Mouse (Mus musculus) midbrain, embryonic 13.5 days (tissue): ENCODE measurements around the gene Tiprl. TPM values are rescaled to one million over a fixed set of nuclear protein-coding genes. Genes with fewer than 3 reads are reported as not detected.

ENCODE experiments used
- ATAC-seq: fragments of 200-750 bp; cut with Nextera tagmentation; 2 replicates; pipeline ENCODE4 v1.8.0; 2017; ENCODE audit warnings: mild to moderate bottlenecking, moderate TSS enrichment, moderate library complexity
- H3K27ac ChIP-seq: fragments of 300-500 bp; sonication (generic); 2 replicates; pipeline ENCODE4 v1.5.1; 2015; ENCODE audit warnings: inconsistent platforms, mild to moderate bottlenecking, moderate library complexity
- H3K27me3 ChIP-seq: fragments of 300-500 bp; sonication (generic); 2 replicates; pipeline ENCODE4 v1.6.1; 2015; ENCODE audit warnings: mild to moderate bottlenecking, inconsistent platforms
- H3K36me3 ChIP-seq: fragments of 300-500 bp; sonication (generic); 2 replicates; pipeline ENCODE4 v1.6.1; 2015; ENCODE audit warnings: mild to moderate bottlenecking, inconsistent platforms
- H3K4me1 ChIP-seq: fragments of 300-500 bp; sonication (generic); replicated peaks from 2 replicates; pipeline ENCODE4 v1.6.1; 2015; ENCODE audit warnings: inconsistent platforms
- H3K4me2 ChIP-seq: fragments of 300-500 bp; sonication (generic); replicated peaks from 2 replicates; pipeline ENCODE4 v1.6.1; 2015; ENCODE audit warnings: moderate library complexity, mild to moderate bottlenecking, inconsistent platforms
- H3K4me3 ChIP-seq: fragments of 300-500 bp; sonication (generic); replicated peaks from 2 replicates; pipeline ENCODE4 v1.5.1; 2015; ENCODE audit warnings: mild to moderate bottlenecking, inconsistent platforms
- H3K9ac ChIP-seq: fragments of 300-500 bp; sonication (generic); replicated peaks from 2 replicates; pipeline ENCODE4 v1.6.1; 2015; ENCODE audit warnings: mild to moderate bottlenecking, inconsistent platforms
- H3K9me3 ChIP-seq: fragments of 300-500 bp; sonication (generic); 2 replicates; pipeline ENCODE4 v1.6.1; 2016; ENCODE audit warnings: mild to moderate bottlenecking, inconsistent platforms
- WGBS: fragments of 180-500 bp; shearing (Covaris S2); methylation state at CpG from one replicate; pipeline ENCODE4 v1.1.7; 2015; 5-methylcytosine and 5-hydroxymethylcytosine counted together
- polyA plus RNA-seq: library from polyadenylated mRNA; unstranded; fragments of >200 nt; fragmentation: Nextera tagmentation; extraction: Ambion mirVana; gene quantifications from 2 replicates; pipeline ENCODE4 v1.2.1, GENCODE M21; 2015

Gene Tiprl
- polyA plus RNA-seq, 1 experiment from 2014 or later = 135 TPM

- H3K27me3 ChIP-seq = peaks cover 15% of the 10 kb centered on the region
- no peak for ATAC-seq
- H3K4me2 ChIP-seq = no peak overlapping the region
- H3K9ac ChIP-seq = no peak overlapping the region
- 63% methylated on average over 1 of the region's 1 CpGs for WGBS
- H3K36me3 ChIP-seq = no peaks in the 10 kb centered on the region
- H3K9me3 ChIP-seq = no peaks in the 10 kb centered on the region
- H3K4me1 ChIP-seq = peaks cover 9% of the 10 kb centered on the region
- H3K4me3 ChIP-seq = no peak overlapping the region
- H3K27ac ChIP-seq = no peak overlapping the region
These were observed 37.8 kb downstream of the Tiprl start for GRCm38 (mm10) chr1:165198951-165199350.

GRCm38 (mm10) chr1:165197875-165198274 is 38.9 kb downstream of the Tiprl start:
- Histone ChIP-seq H3K4me3 (no peak overlapping the region), H3K27ac (no peak overlapping the region), H3K4me1 (peaks cover 17% of the 10 kb centered on the region), H3K4me2 (no peak overlapping the region), H3K36me3 (no peaks in the 10 kb centered on the region), H3K27me3 (peaks cover 23% of the 10 kb centered on the region), H3K9ac (no peak overlapping the region), H3K9me3 (no peaks in the 10 kb centered on the region)
- WGBS = 87% methylated on average over 3 of the region's 3 CpGs
- no peak for ATAC-seq

- Histone ChIP-seq H3K27me3 (peaks cover 23% of the 10 kb centered on the region), H3K4me1 (peaks cover 17% of the 10 kb centered on the region), H3K9ac (no peak overlapping the region), H3K27ac (no peak overlapping the region), H3K4me2 (no peak overlapping the region), H3K36me3 (no peaks in the 10 kb centered on the region), H3K4me3 (no peak overlapping the region), H3K9me3 (no peaks in the 10 kb centered on the region)
- no peak for ATAC-seq
- 74% methylated on average over 3 of the region's 3 CpGs for WGBS
These were observed 41.3 kb downstream of the Tiprl start for GRCm38 (mm10) chr1:165195396-165195960.

GRCm38 (mm10) chr1:165194662-165195013 is 42.2 kb downstream of the Tiprl start:
- no peak for ATAC-seq
- Histone ChIP-seq H3K9ac (peak overlapping the region; percentile 64; the same call in 1 of the 2 replicates), H3K27ac (no peak overlapping the region), H3K27me3 (peaks cover 23% of the 10 kb centered on the region), H3K4me2 (peak overlapping the region; percentile 97), H3K36me3 (no peaks in the 10 kb centered on the region), H3K4me3 (peak overlapping the region; percentile 74), H3K4me1 (peaks cover 17% of the 10 kb centered on the region), H3K9me3 (no peaks in the 10 kb centered on the region)
- WGBS = 11% methylated on average over 5 of the region's 5 CpGs

GRCm38 (mm10) chr1:165193880-165194661 is 42.7 kb downstream of the Tiprl start, which contains the start of gene Sft2d2:
Gene Sft2d2 (minus strand): TSS chr1:165194438.
- WGBS = under 1% methylated on average over 68 of the region's 69 CpGs
- H3K4me1 ChIP-seq = peaks cover 17% of the 10 kb centered on the region
- 0 out of 2 replicates have a peak within 1 kb of the TSS, but pooled peaks have one; percentile 19 for H3K27ac ChIP-seq
- H3K9me3 ChIP-seq = no peaks in the 10 kb centered on the region
- ATAC-seq = peak; percentile 91
- peak within 1 kb of the TSS; percentile 64 for H3K9ac ChIP-seq
- no peaks in the 10 kb centered on the region for H3K36me3 ChIP-seq
- peaks cover 23% of the 10 kb centered on the region for H3K27me3 ChIP-seq
- peak within 1 kb of the TSS; percentile 74 for H3K4me3 ChIP-seq
- peak within 1 kb of the TSS; percentile 97 for H3K4me2 ChIP-seq

GRCm38 (mm10) chr1:165193426-165193825 is 43.4 kb downstream of the Tiprl start:
- no peak overlapping the region for H3K27ac ChIP-seq
- 22% methylated on average over 7 of the region's 7 CpGs for WGBS
- H3K9me3 ChIP-seq = no peaks in the 10 kb centered on the region
- H3K4me2 ChIP-seq = peak overlapping the region; percentile 97
- peak overlapping the region; percentile 64; the same call in 1 of the 2 replicates for H3K9ac ChIP-seq
- peaks cover 23% of the 10 kb centered on the region for H3K27me3 ChIP-seq
- no peaks in the 10 kb centered on the region for H3K36me3 ChIP-seq
- H3K4me3 ChIP-seq = peak overlapping the region; percentile 74
- no peak for ATAC-seq
- peaks cover 17% of the 10 kb centered on the region for H3K4me1 ChIP-seq

- Histone ChIP-seq H3K4me1 (peaks cover 17% of the 10 kb centered on the region), H3K9ac (no peak overlapping the region), H3K27ac (no peak overlapping the region), H3K4me2 (no peak overlapping the region), H3K27me3 (peaks cover 23% of the 10 kb centered on the region), H3K4me3 (no peak overlapping the region), H3K36me3 (no peaks in the 10 kb centered on the region), H3K9me3 (no peaks in the 10 kb centered on the region)
- no peak for ATAC-seq
- 85% methylated on average over 10 of the region's 10 CpGs for WGBS
These were observed 44.0 kb downstream of the Tiprl start for GRCm38 (mm10) chr1:165192714-165193264.

- 94% methylated on average over 4 of the region's 4 CpGs for WGBS
- peaks cover 23% of the 10 kb centered on the region for H3K27me3 ChIP-seq
- H3K36me3 ChIP-seq = no peaks in the 10 kb centered on the region
- no peak overlapping the region for H3K9ac ChIP-seq
- no peak overlapping the region for H3K4me2 ChIP-seq
- peaks cover 23% of the 10 kb centered on the region for H3K4me1 ChIP-seq
- H3K27ac ChIP-seq = no peak overlapping the region
- ATAC-seq = no peak
- no peak overlapping the region for H3K4me3 ChIP-seq
- no peaks in the 10 kb centered on the region for H3K9me3 ChIP-seq
These were observed 44.7 kb downstream of the Tiprl start for GRCm38 (mm10) chr1:165192102-165192501.

GRCm38 (mm10) chr1:165191611-165192010 is 45.2 kb downstream of the Tiprl start:
- Histone ChIP-seq H3K27me3 (peaks cover 23% of the 10 kb centered on the region), H3K27ac (no peak overlapping the region), H3K4me3 (no peak overlapping the region), H3K36me3 (no peaks in the 10 kb centered on the region), H3K9me3 (no peaks in the 10 kb centered on the region), H3K4me1 (peaks cover 24% of the 10 kb centered on the region), H3K9ac (no peak overlapping the region), H3K4me2 (no peak overlapping the region)
- ATAC-seq = no peak
- 59% methylated on average over 13 of the region's 13 CpGs for WGBS

GRCm38 (mm10) chr1:165190571-165191273 is 46.1 kb downstream of the Tiprl start:
- no peak overlapping the region for H3K4me2 ChIP-seq
- H3K4me3 ChIP-seq = no peak overlapping the region
- H3K9me3 ChIP-seq = no peaks in the 10 kb centered on the region
- H3K27me3 ChIP-seq = peaks cover 23% of the 10 kb centered on the region
- no peak for ATAC-seq
- peaks cover 24% of the 10 kb centered on the region for H3K4me1 ChIP-seq
- H3K9ac ChIP-seq = no peak overlapping the region
- no peaks in the 10 kb centered on the region for H3K36me3 ChIP-seq
- no peak overlapping the region for H3K27ac ChIP-seq
- 92% methylated on average over 10 of the region's 10 CpGs for WGBS

- H3K9ac ChIP-seq = no peak overlapping the region
- H3K36me3 ChIP-seq = no peaks in the 10 kb centered on the region
- no peak for ATAC-seq
- 67% methylated on average over 6 of the region's 6 CpGs for WGBS
- peaks cover 17% of the 10 kb centered on the region for H3K27me3 ChIP-seq
- H3K27ac ChIP-seq = no peak overlapping the region
- no peak overlapping the region for H3K4me3 ChIP-seq
- H3K4me1 ChIP-seq = peaks cover 25% of the 10 kb centered on the region
- H3K4me2 ChIP-seq = no peak overlapping the region
- no peaks in the 10 kb centered on the region for H3K9me3 ChIP-seq
These were observed 46.7 kb downstream of the Tiprl start for GRCm38 (mm10) chr1:165190068-165190467.
